Mouse (Mus musculus) cortical plate, adult 2 months (tissue): Measurements from ENCODE around the gene Dpf1. TPM values are rescaled to one million over a fixed set of nuclear protein-coding genes. Genes with fewer than 3 reads are reported as not detected.
A peak's percentile ranks its signal among the peaks of the same experiment; 100 is the strongest.

ENCODE experiments used
- H3K27ac ChIP-seq: fragments of 200-500 bp; 2 replicates; pipeline ENCODE4 v1.5.1; 2012; ENCODE audit warnings: low read length, control low read depth, inconsistent platforms; ENCODE audit not compliant: insufficient read depth
- H3K4me1 ChIP-seq: fragments of 200-500 bp; 2 replicates; pipeline ENCODE4 v1.6.1; 2011; ENCODE audit warnings: low read length; ENCODE audit not compliant: control insufficient read depth, insufficient read depth
- H3K4me3 ChIP-seq: fragments of 200-500 bp; 2 replicates; pipeline ENCODE4 v1.5.1; 2011; ENCODE audit warnings: mild to moderate bottlenecking, low read length, control low read depth; ENCODE audit not compliant: insufficient read depth
- CTCF ChIP-seq: fragments of 200-500 bp; IDR thresholded peaks from 2 replicates; pipeline ENCODE4 v1.5.1; 2011; ENCODE audit warnings: mild to moderate bottlenecking, control low read depth, low read length; ENCODE audit not compliant: insufficient read depth; ENCODE audit errors: extremely low read depth
- POLR2A ChIP-seq: fragments of 200-500 bp; IDR thresholded peaks from 2 replicates; pipeline ENCODE4 v1.6.1; 2011; ENCODE audit warnings: mild to moderate bottlenecking, low read length, control low read depth; ENCODE audit not compliant: insufficient read depth; ENCODE audit errors: extremely low read depth
- polyA plus RNA-seq: library from polyadenylated mRNA; depleted of rRNA; stranded (reverse); fragments of >200 nt; gene quantifications from 2 replicates; pipeline ENCODE4 v1.2.3, GENCODE M21; 2012

Gene Dpf1
- polyA plus RNA-seq, 1 experiment, result 65.1 TPM

- Histone ChIP-seq H3K27ac (no peak overlapping the region), H3K4me3 (no peak overlapping the region), H3K4me1 (no peaks in the 10 kb centered on the region)
- no peak for TF ChIP-seq POLR2A
- TF ChIP-seq CTCF, result no peak
Measured at GRCm38 (mm10) chr7:29295861-29296647, 7.7 kb upstream of the Dpf1 start.

DNA sequence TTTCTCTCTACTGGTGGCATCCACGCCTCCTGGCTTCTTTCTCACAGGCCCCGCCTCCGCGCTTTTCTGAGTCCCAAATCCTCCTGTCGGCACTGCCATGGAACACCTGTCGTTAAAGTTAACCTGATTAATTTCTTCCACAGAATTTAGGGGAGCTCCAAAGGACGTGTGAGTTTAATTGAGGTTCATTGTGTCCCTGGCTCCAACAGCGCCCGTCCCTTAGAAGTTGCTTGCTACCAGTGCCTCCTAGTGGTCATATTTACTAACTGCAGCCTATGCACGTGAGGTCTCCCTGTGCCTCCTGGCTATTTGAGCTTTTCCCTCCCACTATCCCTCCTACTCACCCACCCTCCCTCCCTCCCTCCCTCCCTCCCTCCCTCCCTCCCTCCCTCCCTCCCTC lies 6.8 kb upstream of the Dpf1 start:
- no peak overlapping the region for H3K4me3 ChIP-seq
- H3K27ac ChIP-seq, result no peak overlapping the region
- TF ChIP-seq CTCF, result peak; percentile 89
- TF ChIP-seq POLR2A, result no peak
- no peaks in the 10 kb centered on the region for H3K4me1 ChIP-seq

GRCm38 (mm10) chr7:29301127-29301566 lies 2.6 kb upstream of the Dpf1 start:
- H3K27ac ChIP-seq, result no peak overlapping the region
- TF ChIP-seq POLR2A (no peak), CTCF (peak; percentile 68)

GRCm38 (mm10) chr7:29302641-29303040 lies 1.1 kb upstream of the Dpf1 start:
- no peak overlapping the region for H3K27ac ChIP-seq
- H3K4me1 ChIP-seq, result peaks cover 2% of the 10 kb centered on the region; the same call in 1 of the 2 replicates
- TF ChIP-seq CTCF (no peak), POLR2A (no peak)
- no peak overlapping the region for H3K4me3 ChIP-seq

More at GRCm38 (mm10) chr7:29301127-29301566, 2.6 kb upstream of the Dpf1 start:
- Histone ChIP-seq H3K4me3 (no peak overlapping the region), H3K4me1 (no peaks in the 10 kb centered on the region; the same call in 1 of the 2 replicates)

DNA sequence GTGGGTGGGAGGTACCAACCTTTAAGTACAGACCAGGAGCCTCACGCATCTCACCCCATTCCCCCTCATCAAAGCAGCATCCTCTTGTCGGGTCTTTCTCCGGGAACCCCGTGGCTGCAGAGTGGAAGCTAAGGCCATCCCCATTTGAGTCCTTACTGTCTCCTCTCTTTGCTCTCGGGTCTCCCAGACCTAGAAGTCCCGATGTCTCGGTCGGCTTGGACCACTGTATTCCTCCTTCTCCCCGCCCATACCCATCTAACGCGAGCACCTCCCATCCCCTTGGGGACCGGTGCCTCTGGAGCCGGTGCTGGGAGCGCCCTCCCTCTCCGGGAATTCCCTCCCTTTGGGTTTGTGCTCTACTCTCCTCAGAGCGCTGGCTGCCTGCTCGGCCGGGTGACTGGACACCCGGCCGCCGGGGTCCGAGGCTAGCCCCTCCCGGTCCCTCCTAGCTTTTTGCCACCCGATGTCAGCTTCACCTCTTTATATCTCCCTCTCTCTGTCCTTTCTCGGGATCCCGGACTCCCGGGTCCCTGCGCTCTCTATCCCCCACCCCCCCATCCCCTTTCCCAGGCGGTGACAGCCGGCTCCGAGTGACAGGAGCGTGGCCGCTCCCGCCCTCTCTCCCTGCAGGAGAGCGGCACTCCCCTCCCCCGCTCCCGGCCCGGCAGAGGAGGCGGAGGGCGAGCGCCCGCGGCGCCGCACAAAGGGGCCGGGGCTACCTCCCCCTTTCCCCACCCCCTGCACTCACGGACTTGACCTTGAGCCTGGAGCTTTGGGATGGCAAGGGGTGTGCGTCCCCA lies 912 bp downstream of the Dpf1 start:
- TF ChIP-seq CTCF, result no peak
- TF ChIP-seq POLR2A, result 0 out of 2 replicates have a peak, but pooled peaks have one; percentile 3
- Histone ChIP-seq H3K4me1 (peaks cover 2% of the 10 kb centered on the region; the same call in 1 of the 2 replicates), H3K4me3 (peak overlapping the region; percentile 93), H3K27ac (no peak overlapping the region; the same call in 1 of the 2 replicates)

GRCm38 (mm10) chr7:29305263-29305988 lies 1.7 kb downstream of the Dpf1 start:
- Histone ChIP-seq H3K27ac (no peak overlapping the region), H3K4me3 (peak overlapping the region; percentile 93), H3K4me1 (peaks cover 2% of the 10 kb centered on the region; the same call in 1 of the 2 replicates)
- TF ChIP-seq CTCF, result no peak
- TF ChIP-seq POLR2A, result no peak

DNA sequence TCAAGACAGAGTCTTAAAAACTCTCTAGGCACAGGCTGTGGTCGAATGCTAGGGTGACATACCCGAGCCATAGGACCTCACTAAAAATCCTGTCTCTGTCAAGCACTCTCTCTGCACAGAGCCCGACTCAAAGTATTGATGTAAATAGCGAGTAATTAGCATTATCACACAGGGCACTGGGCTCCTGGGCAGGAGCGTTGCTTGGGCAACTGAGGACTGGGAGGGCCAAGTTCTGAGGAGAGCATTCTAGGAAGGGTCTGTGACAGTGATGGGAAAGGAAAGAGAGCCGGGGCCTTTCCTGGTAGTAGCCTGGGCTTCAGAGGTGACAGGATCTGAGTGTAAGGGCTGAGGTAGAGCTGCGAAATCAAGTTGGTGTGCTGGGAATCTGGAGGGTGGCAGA lies 2.4 kb downstream of the Dpf1 start:
- peaks cover 2% of the 10 kb centered on the region; the same call in 1 of the 2 replicates for H3K4me1 ChIP-seq
- TF ChIP-seq CTCF, result no peak
- no peak for TF ChIP-seq POLR2A
- no peak overlapping the region for H3K27ac ChIP-seq
- H3K4me3 ChIP-seq, result peak overlapping the region; percentile 7; the same call in 1 of the 2 replicates

DNA sequence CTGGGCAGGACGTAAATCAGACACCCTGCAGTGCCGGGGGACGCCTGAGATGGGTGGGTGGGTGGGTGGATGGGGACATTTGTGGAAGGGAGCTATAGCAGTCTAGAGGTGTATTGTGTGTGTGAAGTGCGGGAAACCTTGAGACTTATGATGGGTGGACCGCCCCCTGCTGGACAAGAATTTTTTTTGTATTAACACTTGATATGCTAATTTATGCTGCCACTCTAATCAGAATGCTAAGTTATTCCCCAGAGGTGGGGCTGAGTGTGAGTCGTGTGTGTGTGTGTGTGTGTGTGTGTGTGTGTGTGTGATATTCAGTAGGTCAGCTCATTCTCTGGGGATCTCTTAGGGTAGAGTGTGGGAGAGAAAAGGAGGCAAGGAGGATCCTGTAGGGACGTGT lies 2.9 kb downstream of the Dpf1 start:
- Histone ChIP-seq H3K4me1 (peaks cover 2% of the 10 kb centered on the region; the same call in 1 of the 2 replicates), H3K4me3 (no peak overlapping the region; the same call in 1 of the 2 replicates), H3K27ac (no peak overlapping the region)
- TF ChIP-seq POLR2A (no peak), CTCF (peak; percentile 30; the same call in 1 of the 2 replicates)
